Comparison of ENCODE assay signal across 8 mouse cellular contexts in genomic region chr7:43606896-43607742, GRCm38 (mm10). TPM values are rescaled to one million over a fixed set of nuclear protein-coding genes. Genes with fewer than 3 reads are reported as not detected.
DNase-seq lines count a peak whose midpoint lies in the region; ATAC-seq and TF ChIP-seq lines count a peak whose summit lies in the region.

TSS of gene Zfp819 (plus strand) at chr7:43607169.

- peak; percentile 87 for ATAC-seq in intestine, postnatal 0 days
- ATAC-seq in megakaryocyte progenitor cell, adult 5-6 weeks (replicated peaks; ENCODE audit: poor library complexity), result peak; percentile 78
- no peak for ATAC-seq in erythroblast, adult 5-6 weeks (replicated peaks; ENCODE audit: low FRiP score, poor library complexity, severe bottlenecking)

- TF ChIP-seq CTCF in intestine, postnatal 0 days (IDR thresholded peaks at IDR 0.05; ENCODE audit: low read depth), result no peak

- 15% methylated on average over 41 of the region's 41 CpGs for WGBS in intestine, postnatal 0 days

- H3K36me3 ChIP-seq in intestine, postnatal 0 days (ENCODE audit: control insufficient read depth, insufficient read depth), result no peaks in the 10 kb centered on the region

- H3K27me3 ChIP-seq in intestine, postnatal 0 days (replicated peaks; ENCODE audit: control insufficient read depth, insufficient read depth, low read length), result 0 out of 2 replicates have a peak, but pooled peaks cover 6% of the 10 kb centered on the region

- H3K4me1 ChIP-seq in intestine, postnatal 0 days (replicated peaks; ENCODE audit: control insufficient read depth, insufficient read depth, low read length), result peaks cover 6% of the 10 kb centered on the region; the same call in 1 of the 2 replicates

- peak within 1 kb of the TSS; percentile 58 for H3K4me2 ChIP-seq in intestine, postnatal 0 days (replicated peaks; ENCODE audit: low read depth)

- no peak within 1 kb of the TSS for H3K9ac ChIP-seq in intestine, postnatal 0 days (ENCODE audit: low read depth, low read length)

- peak within 1 kb of the TSS; percentile 16; the same call in 1 of the 2 replicates for H3K4me3 ChIP-seq in intestine, postnatal 0 days (ENCODE audit: low read depth, low read length)

- DNase-seq in adrenal gland, adult 2 months, result peak; percentile 76
- DNase-seq in embryo, embryonic 9.5 days (ENCODE audit: extremely low spot score), result peak; percentile 74
- DNase-seq in heart, adult 18-20 months, result peak; percentile 25 to 44
- peak; percentile 77 to 79 for DNase-seq in left cerebral cortex, postnatal 14 days (ENCODE audit: low spot score in 2 of 2)
- DNase-seq in right cerebral cortex, adult 2 months (ENCODE audit: low spot score in 2 of 2), result peak; percentile 74 to 81

- intact Hi-C loops in left cerebral cortex, postnatal 14 days (cut with DNase I), result no loop called here

- H3K9me3 ChIP-seq in intestine, postnatal 0 days (ENCODE audit: control insufficient read depth), result no peaks in the 10 kb centered on the region

- H3K27ac ChIP-seq in intestine, postnatal 0 days (ENCODE audit: low read depth, low read length), result no peak within 1 kb of the TSS

RNA-seq across cellular contexts. Expression of gene Zfp819, which starts in this region (rescaled TPM):
- total RNA-seq in adrenal gland, adult 2 months (2021), result not detected
- polyA plus RNA-seq in adrenal gland, adult 2 months (2012; rRNA removed), result not detected in 2 replicates
- total RNA-seq in heart, adult 18-20 months (2021), result not detected
- not detected in 2 replicates for polyA plus RNA-seq in intestine, postnatal 0 days (2015; fragmentation: Nextera tagmentation; extraction: Ambion mirVana)
- under 1 TPM; 0.17 to 0.20 TPM for total RNA-seq in left cerebral cortex, postnatal 14 days (2021)
- total RNA-seq in megakaryocyte progenitor cell, adult 5-6 weeks (2015), result 0.96 and 1.8 TPM in 2 replicates
- total RNA-seq in megakaryocyte progenitor cell, adult 5-6 weeks (2017), result 0.91 and 2.2 TPM in 2 replicates
- total RNA-seq in erythroblast, adult 5-6 weeks (2015; ENCODE audit: low replicate concordance), result not detected in 2 replicates
- total RNA-seq in erythroblast, adult 5-6 weeks (2017; ENCODE audit: low replicate concordance), result not detected in 2 replicates

Comparison
In these comparisons a context has a peak if more than half of its experiments do, and no peak if none do; other contexts are left out.
1. Peak in DNase-seq in adrenal gland, adult 2 months; RNA of the gene not detected or under 1 TPM.
2. Peak in DNase-seq in heart, adult 18-20 months; RNA of the gene not detected or under 1 TPM.
3. Peak in ATAC-seq, H3K4me3 ChIP-seq and H3K4me2 ChIP-seq in intestine, postnatal 0 days; RNA of the gene not detected or under 1 TPM.
4. Peak in DNase-seq in left cerebral cortex, postnatal 14 days; RNA of the gene not detected or under 1 TPM.